Mouse (Mus musculus) CD8-positive naive resting alpha-beta T cell, adult 57 days (primary cell): ENCODE results near the gene Sephs2. TPM values are rescaled to one million over a fixed set of nuclear protein-coding genes. Genes with fewer than 3 reads are reported as not detected.

Source experiments
- total RNA-seq: library from RNA; stranded (reverse); gene quantifications from one replicate; pipeline ENCODE4 v1.2.4, GENCODE M21; 2023

Gene Sephs2
- 27.3 TPM for total RNA-seq

GRCm38 (mm10) chr7:127273925-127274789, at the start of gene Sephs2:
TSS of gene Sephs2 (minus strand) at chr7:127274055.

GRCm38 (mm10) chr7:127296098-127296497, 22.2 kb upstream of the Sephs2 start, which contains the start of gene Itgal:
TSS of gene Itgal (plus strand) at chr7:127296260.

GRCm38 (mm10) chr7:127260309-127261111, 13.3 kb downstream of the Sephs2 start, which contains the start of gene Dctpp1:
TSS of gene Dctpp1 (minus strand) at chr7:127260709.

GRCm38 (mm10) chr7:127243870-127244657, 29.8 kb downstream of the Sephs2 start, which contains the start of gene Zfp771:
TSS of gene Zfp771 (plus strand) at chr7:127244274.

GRCm38 (mm10) chr7:127232622-127233367, 41.1 kb downstream of the Sephs2 start, which contains the start of the genes Zfp553 and Sept1:
TSS of gene Zfp553 (plus strand) at chr7:127233061.
TSS of gene Sept1 (minus strand) at chr7:127233130.

Other genes with a start within 250 kb of the Sephs2 start
- 202 TPM for gene Maz, start 247.0 kb downstream of the Sephs2 start, total RNA-seq
- 2.7 TPM for gene Kif22, start 231.6 kb downstream of the Sephs2 start, total RNA-seq
- gene Zg16, start 186.7 kb downstream of the Sephs2 start, total RNA-seq = 4.4 TPM
- 73.9 TPM for gene AI467606, start 182.7 kb downstream of the Sephs2 start, total RNA-seq
- gene Qprt, start 151.8 kb downstream of the Sephs2 start, total RNA-seq = 37.4 TPM
- 313 TPM for gene Spn, start 136.2 kb downstream of the Sephs2 start, total RNA-seq
- gene Cd2bp2, start 78.0 kb downstream of the Sephs2 start, total RNA-seq = 70.5 TPM
- 51.7 TPM for gene Tbc1d10b, start 65.6 kb downstream of the Sephs2 start, total RNA-seq
- gene Mylpf, start 65.2 kb downstream of the Sephs2 start, total RNA-seq = 24.1 TPM
- gene Zfp553, start 41.0 kb downstream of the Sephs2 start, total RNA-seq = 9.8 TPM
- 581 TPM for gene Sept1, start 40.9 kb downstream of the Sephs2 start, total RNA-seq
- 15.3 TPM for gene Zfp771, start 29.8 kb downstream of the Sephs2 start, total RNA-seq
- 20.0 TPM for gene Dctpp1, start 13.3 kb downstream of the Sephs2 start, total RNA-seq
- gene Itgal, start 22.2 kb upstream of the Sephs2 start, total RNA-seq = 187 TPM
- gene Zfp768, start 71.5 kb upstream of the Sephs2 start, total RNA-seq = not detected
- gene Zfp747, start 102.0 kb upstream of the Sephs2 start, total RNA-seq = 21.9 TPM
- gene 9130019O22Rik, start 113.1 kb upstream of the Sephs2 start, total RNA-seq = 3.9 TPM
- gene E430018J23Rik, start 119.6 kb upstream of the Sephs2 start, total RNA-seq = 9.9 TPM
- gene Zfp764, start 132.8 kb upstream of the Sephs2 start, total RNA-seq = 10.4 TPM
- gene Zfp688, start 148.0 kb upstream of the Sephs2 start, total RNA-seq = 16.1 TPM
- gene Zfp689, start 175.1 kb upstream of the Sephs2 start, total RNA-seq = 6.5 TPM
- 102 TPM for gene Prr14, start 185.6 kb upstream of the Sephs2 start, total RNA-seq
- 191 TPM for gene Fbrs, start 205.1 kb upstream of the Sephs2 start, total RNA-seq
- 197 TPM for gene Srcap, start 237.9 kb upstream of the Sephs2 start, total RNA-seq
- gene Gm42715, start 245.5 kb upstream of the Sephs2 start, total RNA-seq = 42.5 TPM